Mouse (Mus musculus) adrenal gland (tissue): Measurements from ENCODE around the gene Tmem106c.

Experiments used
- intact Hi-C: fragments of 180-260 bp; cut with DNase I; formaldehyde crosslinking; loops from one replicate; pipeline ENCODE4 v1.15.1; 2025

Tmem106c gene

DNA sequence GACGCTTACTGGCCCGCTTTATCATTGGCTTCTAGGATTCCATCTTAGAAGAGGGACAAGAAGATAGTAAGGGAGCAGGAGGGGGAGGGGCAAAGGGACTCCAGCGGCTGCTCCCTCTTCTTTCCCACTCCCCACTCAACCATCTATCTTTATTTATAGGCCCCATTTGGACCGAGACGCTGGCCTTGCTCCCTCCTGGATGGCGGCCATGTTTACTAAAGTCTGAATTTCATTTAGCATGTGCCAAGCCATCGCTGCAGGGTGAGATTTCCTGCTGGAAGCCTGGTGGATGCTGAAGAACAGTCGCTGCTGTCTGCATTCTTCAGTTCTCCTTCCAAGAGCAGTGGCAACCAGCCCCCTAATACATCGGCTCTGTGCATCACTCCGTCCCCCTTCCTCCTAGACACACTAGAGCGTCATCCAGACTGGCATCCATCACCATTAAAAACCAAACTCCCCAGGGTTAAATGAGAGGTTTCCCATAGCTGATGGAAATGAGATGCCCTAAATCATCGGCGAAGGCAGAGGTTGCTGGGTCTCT is 32.8 kb downstream of the Tmem106c start:
- intact Hi-C loops, result no loop called here

DNA sequence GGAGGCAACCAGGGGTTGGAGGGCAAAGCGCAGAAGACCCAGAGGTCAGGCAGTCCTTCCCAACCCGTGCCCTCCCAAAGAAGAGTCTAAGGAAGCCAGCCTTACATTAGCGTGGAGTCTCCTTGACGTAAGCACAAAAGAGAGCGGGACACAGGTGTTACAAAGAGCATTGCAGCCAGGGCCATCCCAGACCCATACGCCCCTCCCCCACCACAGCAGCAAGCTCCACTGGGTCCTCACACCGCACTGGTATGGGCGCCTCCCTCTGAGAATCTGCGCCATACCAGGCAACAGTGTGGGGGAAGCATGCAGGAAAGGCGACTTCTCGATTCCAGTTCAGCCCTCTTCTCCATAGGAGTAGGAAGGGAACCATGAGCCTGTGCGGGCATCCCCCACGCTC is 35.5 kb downstream of the Tmem106c start:
- intact Hi-C loops, result no loop called here

DNA sequence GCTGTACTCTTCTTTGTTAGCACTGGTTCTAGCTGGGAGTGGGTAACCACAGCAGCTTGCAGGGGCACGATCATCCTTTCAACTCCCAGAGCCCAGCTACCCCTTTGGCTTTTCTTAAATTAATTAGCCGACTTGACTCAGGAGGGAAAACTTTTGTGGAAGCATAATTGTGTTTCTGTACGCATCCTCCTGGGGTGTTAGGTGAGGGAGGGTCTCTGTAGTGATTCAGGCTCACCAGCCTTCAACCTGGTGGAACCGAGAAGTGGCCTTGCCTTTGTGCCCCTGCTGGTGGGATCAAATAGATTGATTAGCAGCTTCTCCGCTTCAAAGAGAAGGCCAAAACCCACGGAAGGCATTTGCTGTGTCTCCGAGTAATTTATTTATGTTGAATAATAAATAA is 36.0 kb downstream of the Tmem106c start:
- intact Hi-C loops, result no loop called here

DNA sequence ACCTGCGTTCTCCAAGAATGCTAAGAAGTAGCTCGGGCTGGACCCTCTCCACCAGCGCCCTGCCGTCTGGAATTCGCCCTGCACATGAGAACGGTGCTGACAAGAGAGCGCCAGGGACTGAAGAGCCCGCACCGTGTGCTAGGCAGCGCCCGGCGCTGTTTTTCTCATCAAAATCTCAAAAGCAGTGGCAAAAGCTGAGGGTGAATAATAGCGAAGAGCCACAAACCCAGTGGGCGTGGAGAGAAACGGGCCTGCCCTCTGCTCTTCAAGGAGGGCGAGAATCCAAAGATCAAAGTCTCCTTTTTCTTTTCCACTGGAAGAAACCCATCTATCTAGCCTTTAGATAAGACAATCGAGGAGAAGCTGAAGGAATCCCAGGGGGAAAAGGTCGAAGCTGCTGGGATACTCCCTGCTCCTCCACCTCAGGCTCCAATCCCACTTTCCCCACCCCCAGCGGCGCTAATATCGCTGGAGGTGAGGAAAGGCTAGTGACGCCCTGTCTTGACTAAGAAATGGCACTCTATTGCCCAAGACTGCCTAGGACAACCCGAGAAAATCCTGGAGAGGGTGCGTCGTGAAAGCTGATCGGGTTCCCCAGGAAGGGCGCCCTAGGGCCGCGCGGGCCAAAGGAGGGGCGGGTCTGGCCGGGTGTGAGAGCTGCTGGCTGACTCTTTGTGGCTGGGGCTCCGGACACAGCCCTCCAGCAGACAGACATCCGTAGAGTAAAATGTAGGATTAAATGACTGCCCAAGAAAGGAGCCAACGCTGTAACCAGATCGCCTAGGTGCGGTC is 37.5 kb downstream of the Tmem106c start:
- intact Hi-C loops, result no loop called here

DNA sequence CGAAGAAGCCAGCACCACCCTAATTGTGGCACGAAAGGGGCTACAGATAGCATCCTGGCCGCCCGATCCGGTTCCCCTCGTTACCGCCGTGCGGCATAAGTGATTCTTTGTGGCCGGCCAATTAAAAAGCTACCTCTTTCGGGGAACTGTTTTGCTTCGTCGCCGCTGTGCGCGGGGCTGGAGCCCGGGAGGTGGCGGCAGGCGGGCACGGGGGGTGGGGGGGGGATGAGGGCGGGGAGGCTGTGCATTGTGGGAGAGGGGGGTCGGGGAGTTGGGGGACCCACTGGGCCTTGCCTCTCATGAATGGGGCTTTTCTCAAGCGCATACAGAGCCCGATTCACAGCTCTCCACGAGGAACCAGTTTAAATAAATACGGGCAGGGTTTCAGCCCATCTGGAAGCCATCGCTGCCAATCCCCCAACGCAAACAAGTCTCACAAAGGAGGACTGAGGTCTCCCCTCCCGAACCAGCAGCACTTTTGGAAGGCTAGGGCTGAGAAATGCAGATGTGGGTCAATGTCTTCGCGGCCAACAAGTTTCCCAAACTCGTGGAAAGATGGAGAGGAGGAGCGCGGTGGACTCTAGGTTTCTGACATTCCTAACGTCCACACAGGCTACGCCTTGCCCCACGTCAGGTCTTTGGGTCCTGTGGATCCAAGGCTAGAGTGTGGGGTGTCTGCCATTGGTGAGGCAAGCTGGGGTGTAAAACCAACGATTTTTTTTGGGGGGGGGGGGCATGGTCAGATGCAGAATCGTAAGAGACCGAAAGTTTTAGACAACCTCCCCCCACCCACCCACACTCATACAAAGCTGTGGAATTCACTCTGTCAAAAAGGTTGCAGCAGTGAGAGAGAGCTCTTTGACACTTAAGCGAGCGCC is 38.4 kb downstream of the Tmem106c start:
- intact Hi-C loops, result no loop called here

DNA sequence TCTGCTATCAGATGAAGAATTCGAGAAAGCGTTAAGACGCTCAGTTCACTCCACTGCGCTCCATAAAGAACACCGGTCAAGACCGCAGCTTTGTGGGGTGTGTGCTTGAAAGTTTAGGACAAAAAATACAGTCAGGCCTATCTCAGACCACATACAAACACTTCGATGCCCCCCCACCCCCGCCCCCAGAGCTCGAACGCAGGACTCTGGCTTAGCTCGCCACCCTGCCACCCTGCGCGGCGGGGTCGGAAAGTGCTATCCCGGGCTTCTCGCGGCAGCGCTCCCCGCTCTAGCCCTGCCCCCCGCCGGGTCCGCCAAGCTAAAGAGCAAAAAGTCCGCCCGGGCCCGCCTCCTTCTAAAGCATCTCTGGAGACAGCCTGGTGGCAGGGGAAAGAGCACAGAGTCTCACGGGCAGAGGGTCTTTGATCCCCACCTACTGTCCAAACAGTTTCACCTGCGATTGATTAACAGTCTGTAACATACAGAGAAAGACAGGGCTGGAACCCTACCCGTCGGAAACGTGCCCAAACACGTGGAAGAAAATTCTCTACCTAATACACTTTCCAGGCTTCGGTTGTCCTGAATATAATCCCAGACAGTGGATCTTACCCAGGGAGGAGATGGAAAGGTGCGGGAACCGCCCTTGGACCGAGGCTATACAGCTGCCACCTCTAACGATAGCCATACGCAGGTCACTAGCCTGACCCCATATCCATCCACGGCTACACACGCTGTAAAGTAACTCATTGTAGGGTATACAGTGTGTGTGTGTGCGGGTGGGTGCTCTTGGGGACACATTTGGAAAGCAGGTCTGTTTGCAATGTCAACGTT is 39.2 kb downstream of the Tmem106c start:
- intact Hi-C loops, result no loop called here

DNA sequence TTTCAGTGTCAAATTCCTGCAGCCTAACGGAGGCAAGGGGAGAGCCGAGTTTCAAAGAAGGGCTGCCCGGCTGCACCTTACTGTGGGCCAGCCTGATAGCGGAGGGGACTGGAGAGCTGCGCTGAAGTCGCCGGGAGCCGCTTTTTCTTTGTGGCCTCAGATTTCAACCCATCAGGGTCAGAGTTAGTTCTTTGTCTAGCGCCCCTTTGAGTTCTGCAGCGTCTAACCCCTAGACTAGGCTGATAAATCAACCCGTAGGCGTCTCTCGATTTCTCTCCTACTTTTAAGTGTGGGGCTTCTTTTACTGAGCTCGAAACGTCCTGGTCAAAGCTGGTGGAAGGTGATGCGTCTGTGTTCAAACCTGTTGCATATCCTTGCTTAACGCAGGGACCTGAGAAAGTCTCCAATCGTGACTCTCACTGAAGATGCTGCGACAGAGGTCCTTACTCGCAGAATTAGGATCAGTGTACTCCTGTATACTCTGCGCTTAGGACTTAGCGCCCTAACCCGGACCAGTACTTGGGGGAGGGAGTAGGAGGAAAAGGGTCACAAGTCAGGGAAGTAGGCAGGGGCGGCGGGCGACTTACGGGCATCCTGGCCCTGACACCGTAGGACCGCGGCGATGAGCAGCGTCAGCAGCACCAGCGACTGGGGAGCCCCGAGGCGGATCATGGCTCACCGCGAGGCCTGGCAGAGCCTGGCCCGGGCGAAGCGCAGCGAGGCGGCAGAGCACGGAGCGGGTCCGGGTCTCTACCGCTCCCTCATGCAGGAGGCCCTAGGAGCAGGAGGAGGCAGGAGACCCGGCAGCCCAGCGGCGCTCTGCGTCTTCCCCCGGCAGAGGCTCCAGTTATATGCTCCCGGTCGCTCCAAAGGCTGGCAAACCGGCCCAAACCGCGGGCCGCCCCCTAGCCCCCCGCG is 40.1 kb downstream of the Tmem106c start, which contains the start of gene Col2a1:
Col2a1 (minus strand) TSS at position 874 of the 918 bp plus-strand sequence.
- intact Hi-C loops, result no loop called here

DNA sequence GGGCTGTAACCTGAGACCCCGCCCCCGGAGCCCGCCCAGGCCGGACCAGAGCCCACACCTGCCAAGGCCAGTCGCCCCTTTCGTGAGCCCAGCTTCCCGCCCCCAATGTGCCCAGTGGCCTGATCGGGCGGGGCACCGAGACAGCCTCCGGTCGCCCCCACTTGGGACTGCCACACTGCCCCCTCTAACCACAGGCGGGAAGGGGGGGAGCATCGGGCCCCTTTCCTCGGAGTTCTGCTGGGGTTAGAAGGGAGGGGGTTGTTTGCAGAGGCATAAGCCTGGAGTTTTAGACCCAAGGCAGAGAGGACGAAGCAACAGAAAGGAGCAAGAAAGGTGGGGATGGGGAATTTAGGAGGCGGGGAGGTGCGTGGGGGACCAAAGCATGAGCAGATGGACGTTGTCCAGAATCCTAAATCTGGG is 40.8 kb downstream of the Tmem106c start:
- intact Hi-C loops, result no loop called here

DNA sequence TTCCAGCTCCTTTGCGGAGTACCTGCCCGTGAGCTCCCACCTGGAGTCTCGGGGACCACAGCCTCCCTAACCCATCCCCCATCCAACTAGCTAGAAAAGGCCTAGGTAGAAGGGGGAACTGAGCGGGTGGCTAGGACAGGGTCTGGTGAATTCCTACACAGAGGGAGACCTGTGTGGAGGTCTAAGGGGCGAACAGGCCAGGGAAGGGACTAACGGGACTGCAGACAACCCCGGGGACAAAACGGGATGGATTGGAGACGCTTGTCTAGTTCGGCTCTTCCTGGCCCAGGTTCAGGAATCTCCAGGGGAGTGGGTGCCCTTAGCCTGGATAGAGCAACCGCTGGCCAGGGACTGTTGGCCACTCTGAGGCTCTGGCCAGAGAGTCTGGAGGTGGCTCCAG is 41.2 kb downstream of the Tmem106c start:
- intact Hi-C loops, result no loop called here

DNA sequence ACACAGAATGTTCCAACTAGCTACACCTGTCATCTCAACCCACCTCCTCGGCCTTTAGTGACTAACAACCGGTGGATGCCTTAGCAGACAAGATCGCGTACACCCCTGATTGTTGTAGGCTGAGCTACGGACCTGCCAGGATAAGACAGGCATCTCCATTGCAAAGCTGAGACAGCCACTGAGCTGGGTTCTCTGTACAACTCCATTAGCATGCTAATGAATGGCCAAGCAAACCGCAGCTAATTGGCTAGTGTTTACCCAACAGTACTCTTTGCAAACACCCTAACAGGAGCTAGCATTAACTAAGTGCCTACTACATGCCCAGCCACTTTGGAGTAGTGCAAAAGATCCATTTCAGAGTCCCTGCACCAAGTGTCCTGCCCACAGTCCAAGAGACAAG is 48.8 kb downstream of the Tmem106c start:
- intact Hi-C loops, result no loop called here

DNA sequence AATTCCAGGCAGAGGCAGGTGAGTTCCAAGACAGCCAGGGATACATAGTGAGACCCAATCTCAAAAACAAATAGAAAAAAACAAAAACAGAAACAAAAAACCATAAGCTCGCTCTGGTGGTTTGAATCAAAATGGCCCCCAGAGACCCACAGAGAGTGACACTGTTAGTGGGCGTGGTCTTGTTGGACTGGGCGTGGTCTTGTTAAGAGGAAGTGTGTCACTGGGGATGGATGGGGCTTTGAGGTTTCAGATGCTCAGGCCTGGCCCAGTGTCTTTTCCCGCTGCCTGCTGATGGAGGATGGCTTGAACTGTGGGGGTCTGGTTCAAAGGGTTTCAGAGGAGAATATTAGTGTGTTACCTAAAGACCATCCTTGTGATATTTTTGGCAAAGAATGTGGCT is 53.9 kb downstream of the Tmem106c start:
- intact Hi-C loops, result no loop called here

DNA sequence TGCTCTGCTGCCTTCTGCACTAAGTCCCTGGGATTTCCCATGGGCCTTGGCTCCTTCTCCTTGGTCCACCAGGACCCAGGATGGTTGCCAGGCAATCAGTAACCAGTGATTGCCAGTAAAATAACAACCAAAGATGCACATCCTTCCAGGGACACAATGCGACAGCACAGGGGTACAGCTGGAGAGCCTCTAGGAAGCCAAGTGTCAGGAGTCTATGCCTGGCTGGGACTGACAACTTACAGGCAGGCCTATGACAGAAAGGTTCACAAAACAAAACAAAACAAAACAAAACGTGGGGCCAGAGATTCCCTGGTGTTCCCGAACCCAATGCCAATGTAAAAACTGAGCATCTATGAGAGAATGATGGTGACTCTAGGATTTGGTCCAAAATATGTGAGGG is 55.0 kb downstream of the Tmem106c start:
- intact Hi-C loops, result no loop called here
